Mouse (Mus musculus) midbrain, postnatal 0 days (tissue): ENCODE data around the gene Rassf7. TPM values are rescaled to one million over a fixed set of nuclear protein-coding genes. Genes with fewer than 3 reads are reported as not detected.

Experiments
- ATAC-seq: fragments of 200-750 bp; cut with Nextera tagmentation; 2 replicates; pipeline ENCODE4 v1.8.0; 2017; ENCODE audit warnings: moderate number of reproducible peaks, mild to moderate bottlenecking, moderate TSS enrichment, moderate library complexity; ENCODE audit not compliant: low FRiP score
- DNase-seq: peaks from one replicate; pipeline ENCODE4 v3.0.0-alpha.2; 2015; ENCODE audit warnings: low spot score
- H3K27ac ChIP-seq: fragments of 300-500 bp; sonication (generic); 2 replicates; pipeline ENCODE4 v1.5.1; 2014; ENCODE audit warnings: low read depth, mild to moderate bottlenecking, low read length, mixed read lengths
- H3K27me3 ChIP-seq: fragments of 300-500 bp; sonication (generic); 2 replicates; pipeline ENCODE4 v1.6.1; 2014; ENCODE audit warnings: low read length, control low read depth, mixed read lengths; ENCODE audit not compliant: insufficient read depth
- H3K36me3 ChIP-seq: fragments of 300-500 bp; sonication (generic); 2 replicates; pipeline ENCODE4 v1.6.1; 2014; ENCODE audit warnings: low read length, control low read depth, mixed read lengths; ENCODE audit not compliant: insufficient read depth
- H3K4me1 ChIP-seq: fragments of 300-500 bp; sonication (generic); 2 replicates; pipeline ENCODE4 v1.6.1; 2014; ENCODE audit warnings: mild to moderate bottlenecking, control low read depth, antibody characterized with exemption, low read length, mixed read lengths; ENCODE audit not compliant: insufficient read depth
- H3K4me2 ChIP-seq: fragments of 300-500 bp; sonication (generic); 2 replicates; pipeline ENCODE4 v1.6.1; 2014; ENCODE audit warnings: low read depth, mild to moderate bottlenecking, low read length, mixed read lengths; ENCODE audit not compliant: poor library complexity, severe bottlenecking
- H3K4me3 ChIP-seq: fragments of 300-500 bp; sonication (generic); 2 replicates; pipeline ENCODE4 v1.5.1; 2014; ENCODE audit warnings: low read depth, mild to moderate bottlenecking, low read length, moderate library complexity
- H3K9ac ChIP-seq: fragments of 300-500 bp; sonication (generic); replicated peaks from 2 replicates; pipeline ENCODE4 v1.6.1; 2014; ENCODE audit warnings: mild to moderate bottlenecking, low read length, moderate library complexity, mixed read lengths; ENCODE audit not compliant: poor library complexity, severe bottlenecking
- H3K9me3 ChIP-seq: fragments of 300-500 bp; sonication (generic); 2 replicates; pipeline ENCODE4 v1.6.1; 2016; ENCODE audit warnings: low read length, control low read depth
- CTCF ChIP-seq: IDR thresholded peaks from 2 replicates; pipeline ENCODE4 v1.5.1; 2016; ENCODE audit warnings: antibody characterized with exemption, mild to moderate bottlenecking
- WGBS: fragments of 180-500 bp; shearing (Covaris S2); extraction: QIAGEN DNeasy Blood & Tissue Kit; methylation state at CpG from one replicate; pipeline ENCODE4 v1.1.7; 2014; 5-methylcytosine and 5-hydroxymethylcytosine counted together
- polyA plus RNA-seq: library from polyadenylated mRNA; unstranded; fragments of >200 nt; fragmentation: Nextera tagmentation; extraction: Ambion mirVana; gene quantifications from 2 replicates; pipeline ENCODE4 v1.2.1, GENCODE M21; 2015
- total RNA-seq: library from RNA; depleted of rRNA; stranded (reverse); fragments of >200 nt; gene quantifications from 2 replicates; pipeline ENCODE4 v1.2.3, GENCODE M21; 2014

The Rassf7 gene
- total and polyA plus RNA-seq, 2 experiments from 2014 or later, result 20.7 to 23.5 TPM

GRCm38 (mm10) chr7:141221249-141222125, 5.8 kb downstream of the Rassf7 start:
- peak overlapping the region; percentile 72 for H3K4me2 ChIP-seq
- H3K36me3 ChIP-seq, result 0 out of 2 replicates have a peak, but pooled peaks cover 4% of the 10 kb centered on the region
- WGBS, result 3% methylated on average over 43 of the region's 44 CpGs
- TF ChIP-seq CTCF, result peak; percentile 60
- H3K27me3 ChIP-seq, result no peaks in the 10 kb centered on the region
- no peaks in the 10 kb centered on the region for H3K9me3 ChIP-seq
- peak; percentile 97 for DNase-seq
- H3K4me3 ChIP-seq, result peak overlapping the region; percentile 43
- ATAC-seq, result peak; percentile 92
- peaks cover 10% of the 10 kb centered on the region for H3K4me1 ChIP-seq
- H3K27ac ChIP-seq, result 0 out of 2 replicates have a peak overlapping the region, but pooled peaks have one; percentile 38
- H3K9ac ChIP-seq, result peak overlapping the region; percentile 62

- peaks cover 8% of the 10 kb centered on the region for H3K4me1 ChIP-seq
- no peaks in the 10 kb centered on the region for H3K27me3 ChIP-seq
- H3K4me3 ChIP-seq, result peak overlapping the region; percentile 43
- peak overlapping the region; percentile 72 for H3K4me2 ChIP-seq
- DNase-seq (no peak), ATAC-seq (no peak)
- peak overlapping the region; percentile 62 for H3K9ac ChIP-seq
- no peaks in the 10 kb centered on the region for H3K9me3 ChIP-seq
- H3K27ac ChIP-seq, result 0 out of 2 replicates have a peak overlapping the region, but pooled peaks have one; percentile 38
- 0 out of 2 replicates have a peak, but pooled peaks cover 4% of the 10 kb centered on the region for H3K36me3 ChIP-seq
- no peak for TF ChIP-seq CTCF
- 7% methylated on average over 8 of the region's 8 CpGs for WGBS
Measured at GRCm38 (mm10) chr7:141222126-141222467, 6.4 kb downstream of the Rassf7 start.

GRCm38 (mm10) chr7:141222696-141223215, 7.1 kb downstream of the Rassf7 start:
- Histone ChIP-seq H3K4me2 (peak overlapping the region; percentile 72; the same call in 1 of the 2 replicates), H3K36me3 (0 out of 2 replicates have a peak, but pooled peaks cover 4% of the 10 kb centered on the region), H3K9ac (no peak overlapping the region), H3K27ac (no peak overlapping the region), H3K4me3 (no peak overlapping the region; the same call in 1 of the 2 replicates), H3K4me1 (peaks cover 8% of the 10 kb centered on the region), H3K27me3 (no peaks in the 10 kb centered on the region), H3K9me3 (no peaks in the 10 kb centered on the region)
- WGBS, result 90% methylated on average over 4 of the region's 4 CpGs
- DNase-seq (no peak), ATAC-seq (no peak)
- TF ChIP-seq CTCF, result no peak

- H3K4me1 ChIP-seq, result peaks cover 16% of the 10 kb centered on the region
- H3K9me3 ChIP-seq, result no peaks in the 10 kb centered on the region
- H3K9ac ChIP-seq, result no peak overlapping the region
- no peak overlapping the region for H3K4me2 ChIP-seq
- 89% methylated on average over 6 of the region's 6 CpGs for WGBS
- DNase-seq (no peak), ATAC-seq (no peak)
- no peak overlapping the region for H3K4me3 ChIP-seq
- peaks cover 7% of the 10 kb centered on the region for H3K36me3 ChIP-seq
- H3K27me3 ChIP-seq, result no peaks in the 10 kb centered on the region
- TF ChIP-seq CTCF, result peak; percentile 34; the same call in 1 of the 2 replicates
- no peak overlapping the region for H3K27ac ChIP-seq
Measured at GRCm38 (mm10) chr7:141226535-141226934, 10.9 kb downstream of the Rassf7 start.

- WGBS, result 70% methylated on average over 4 of the region's 4 CpGs
Measured at GRCm38 (mm10) chr7:141227796-141228195, 12.1 kb downstream of the Rassf7 start.

More at GRCm38 (mm10) chr7:141227796-141228195, 12.1 kb downstream of the Rassf7 start:
- H3K9ac ChIP-seq, result no peak overlapping the region
- peak overlapping the region; percentile 92; the same call in 1 of the 2 replicates for H3K27ac ChIP-seq
- peak overlapping the region; percentile 23; the same call in 1 of the 2 replicates for H3K4me2 ChIP-seq
- H3K36me3 ChIP-seq, result peaks cover 15% of the 10 kb centered on the region
- no peaks in the 10 kb centered on the region for H3K27me3 ChIP-seq
- H3K4me1 ChIP-seq, result peaks cover 8% of the 10 kb centered on the region; the same call in 1 of the 2 replicates
- no peaks in the 10 kb centered on the region for H3K9me3 ChIP-seq
- no peak for TF ChIP-seq CTCF
- peak overlapping the region; percentile 97 for H3K4me3 ChIP-seq
- ATAC-seq (peak; percentile 17; the same call in 1 of the 2 replicates), DNase-seq (no peak)
